Mouse (Mus musculus) cortical plate, adult 2 months (tissue): Measurements from ENCODE around the gene Pomt1.

ENCODE experiments used
- CTCF ChIP-seq: fragments of 200-500 bp; IDR thresholded peaks from 2 replicates; pipeline ENCODE4 v1.5.1; 2011; ENCODE audit warnings: mild to moderate bottlenecking, control low read depth, low read length; ENCODE audit not compliant: insufficient read depth; ENCODE audit errors: extremely low read depth
- POLR2A ChIP-seq: fragments of 200-500 bp; IDR thresholded peaks from 2 replicates; pipeline ENCODE4 v1.6.1; 2011; ENCODE audit warnings: mild to moderate bottlenecking, low read length, control low read depth; ENCODE audit not compliant: insufficient read depth; ENCODE audit errors: extremely low read depth

- TF ChIP-seq POLR2A, result no peak
- TF ChIP-seq CTCF, result no peak
These were observed 23.4 kb upstream of the Pomt1 start for GRCm38 (mm10) chr2:32213000-32213399.
